Mouse (Mus musculus) adrenal gland, postnatal 36 days (tissue): ENCODE measurements around the gene Yif1a. TPM values are rescaled to one million over a fixed set of nuclear protein-coding genes. Genes with fewer than 3 reads are reported as not detected.
A peak's percentile ranks its signal among the peaks of the same experiment; 100 is the strongest.

ENCODE experiments used
- DNase-seq, 2 experiments: peaks; one replicate each; pipeline ENCODE4 v3.0.0; 2021; ENCODE audit warnings: mixed read lengths in 1 of 2
- long read RNA-seq, 2 experiments: library from polyadenylated mRNA; stranded (forward); transcript quantifications; one replicate each; pipeline ENCODE4 v2.0.0; 2021; ENCODE audit warnings: borderline sequencing depth in 2 of 2
- total RNA-seq, 2 experiments: library from RNA; stranded (reverse); gene quantifications; 2 replicates each; pipeline ENCODE4 v1.2.3; 2021

The Yif1a gene
- 10 to 100 TPM; 70.6 to 73.8 TPM for total RNA-seq
- long read RNA-seq, experiment 1, transcript Yif1a-201 (8 exons, 1,488 nt): major isoform, 78 of 91 reads
- long read RNA-seq, experiment 1, partial matches to known transcripts: 10 of 91 reads
- long read RNA-seq, experiment 1, other reads (novel, unspliced or antisense): 3 of 91 reads
- long read RNA-seq, experiment 2, transcript Yif1a-201 (8 exons, 1,488 nt): major isoform, 24 of 30 reads
- long read RNA-seq, experiment 2, partial matches to known transcripts: 4 of 30 reads
- long read RNA-seq, experiment 2, other reads (novel, unspliced or antisense): 2 of 30 reads

GRCm38 (mm10) chr19:5087884-5088728 lies at the start of gene Yif1a:
Gene Yif1a (plus strand): TSS chr19:5088538.
- peak; percentile 95 for DNase-seq

GRCm38 (mm10) chr19:5038709-5039156 lies 49.6 kb upstream of the Yif1a start, which contains the start of the genes B4gat1 and AC124502.3:
Gene B4gat1 (plus strand): TSS chr19:5038826.
Gene AC124502.3 (plus strand): TSS chr19:5038891.
- DNase-seq: peak; percentile 93 to 94

GRCm38 (mm10) chr19:5039301-5040114 lies 48.8 kb upstream of the Yif1a start:
- peak; percentile 22 to 31 for DNase-seq

- peak; percentile 95 for DNase-seq
These were observed 47.3 kb upstream of the Yif1a start, which contains the start of gene Brms1 for GRCm38 (mm10) chr19:5040862-5041523. Gene Brms1 (plus strand): TSS chr19:5041354.

GRCm38 (mm10) chr19:5041588-5041987 lies 46.8 kb upstream of the Yif1a start:
- DNase-seq: no peak

GRCm38 (mm10) chr19:5045531-5045930 lies 42.8 kb upstream of the Yif1a start:
- DNase-seq: no peak

- DNase-seq: no peak
These were observed 39.9 kb upstream of the Yif1a start for GRCm38 (mm10) chr19:5048138-5049056.

GRCm38 (mm10) chr19:5049325-5049724 lies 39.0 kb upstream of the Yif1a start:
- DNase-seq: no peak

- peak; percentile 69 to 71 for DNase-seq
These were observed 38.1 kb upstream of the Yif1a start, which contains the start of gene Rin1 for GRCm38 (mm10) chr19:5050047-5050905. Gene Rin1 (plus strand): TSS chr19:5050481.

- peak; percentile 48 to 55 for DNase-seq
These were observed 37.3 kb upstream of the Yif1a start for GRCm38 (mm10) chr19:5051031-5051430.

- DNase-seq: no peak
These were observed 36.8 kb upstream of the Yif1a start for GRCm38 (mm10) chr19:5051515-5051914.

GRCm38 (mm10) chr19:5052166-5052822 lies 36.0 kb upstream of the Yif1a start:
- no peak for DNase-seq

GRCm38 (mm10) chr19:5052853-5053252 lies 35.5 kb upstream of the Yif1a start:
- DNase-seq: no peak

GRCm38 (mm10) chr19:5053909-5054308 lies 34.4 kb upstream of the Yif1a start:
- DNase-seq: peak; percentile 67 to 80

- no peak for DNase-seq
These were observed 32.1 kb upstream of the Yif1a start for GRCm38 (mm10) chr19:5056251-5056650.

- DNase-seq: no peak
These were observed 30.2 kb upstream of the Yif1a start for GRCm38 (mm10) chr19:5057876-5058775.
